Mouse (Mus musculus): ENCODE data around the gene Ankrd53. TPM values are rescaled to one million over a fixed set of nuclear protein-coding genes. Genes with fewer than 3 reads are reported as not detected.
"Not testable (repeated sequence)": the region's sequence is repeated elsewhere in the genome, so short reads cannot be mapped to it uniquely, and the experiment has no call there.

The Ankrd53 gene
- polyA plus RNA-seq, 1 experiment from 2014 or later: not detected

GRCm38 (mm10) chr6:83766982-83767381, 4.5 kb downstream of the Ankrd53 start:
- no peak for ATAC-seq (ENCODE audit: insufficient number of reproducible peaks, low FRiP score, low TSS enrichment, low read depth)
- H3K9ac ChIP-seq: no peak overlapping the region
- 91% methylated on average over 3 of the region's 3 CpGs for WGBS

GRCm38 (mm10) chr6:83768485-83768884, 6.0 kb downstream of the Ankrd53 start:
- H3K4me2 ChIP-seq (replicated peaks): no peak overlapping the region
- H3K27me3 ChIP-seq: peaks cover 10% of the 10 kb centered on the region
- H3K4me3 ChIP-seq (replicated peaks): no peak overlapping the region
- no peak for ATAC-seq (ENCODE audit: insufficient number of reproducible peaks, low FRiP score, low TSS enrichment, low read depth)
- WGBS: 81% methylated on average over 5 of the region's 5 CpGs
- peaks cover 56% of the 10 kb centered on the region for H3K36me3 ChIP-seq
- no peak overlapping the region for H3K9ac ChIP-seq
- no peaks in the 10 kb centered on the region for H3K9me3 ChIP-seq (replicated peaks)
- H3K27ac ChIP-seq (replicated peaks): no peak overlapping the region
- peaks cover 2% of the 10 kb centered on the region for H3K4me1 ChIP-seq

More at GRCm38 (mm10) chr6:83766982-83767381, 4.5 kb downstream of the Ankrd53 start:
- Histone ChIP-seq H3K36me3 (peaks cover 41% of the 10 kb centered on the region), H3K4me2 (replicated peaks) (no peak overlapping the region), H3K27me3 (peaks cover 25% of the 10 kb centered on the region), H3K4me1 (peaks cover 13% of the 10 kb centered on the region), H3K4me3 (replicated peaks) (no peak overlapping the region), H3K27ac (replicated peaks) (no peak overlapping the region), H3K9me3 (replicated peaks) (no peaks in the 10 kb centered on the region)

- no peaks in the 10 kb centered on the region for H3K9me3 ChIP-seq (replicated peaks)
- peak overlapping the region; percentile 76 for H3K4me2 ChIP-seq (replicated peaks)
- H3K4me3 ChIP-seq (replicated peaks): peak overlapping the region; percentile 94
- no peak overlapping the region for H3K27ac ChIP-seq (replicated peaks)
- H3K27me3 ChIP-seq: no peaks in the 10 kb centered on the region
- H3K4me1 ChIP-seq: peaks cover 22% of the 10 kb centered on the region
- no peak for ATAC-seq (ENCODE audit: insufficient number of reproducible peaks, low FRiP score, low TSS enrichment, low read depth)
- H3K36me3 ChIP-seq: peaks cover 39% of the 10 kb centered on the region
- WGBS: 42% methylated on average over 8 of the region's 9 CpGs
- H3K9ac ChIP-seq: no peak overlapping the region
Observed at GRCm38 (mm10) chr6:83774126-83774525, 11.7 kb downstream of the Ankrd53 start.

GRCm38 (mm10) chr6:83774781-83775563, 12.5 kb downstream of the Ankrd53 start:
- H3K27ac ChIP-seq (replicated peaks): peak overlapping the region; percentile 85
- H3K4me3 ChIP-seq (replicated peaks): peak overlapping the region; percentile 94
- peak overlapping the region; percentile 91 for H3K9ac ChIP-seq
- peaks cover 34% of the 10 kb centered on the region for H3K36me3 ChIP-seq
- peaks cover 22% of the 10 kb centered on the region for H3K4me1 ChIP-seq
- H3K27me3 ChIP-seq: no peaks in the 10 kb centered on the region
- no peak; the same call in 1 of the 2 replicates for ATAC-seq (ENCODE audit: insufficient number of reproducible peaks, low FRiP score, low TSS enrichment, low read depth)
- H3K4me2 ChIP-seq (replicated peaks): peak overlapping the region; percentile 76
- no peaks in the 10 kb centered on the region for H3K9me3 ChIP-seq (replicated peaks)
- under 1% methylated on average over 14 of the region's 14 CpGs for WGBS

GRCm38 (mm10) chr6:83775638-83776293, 13.3 kb downstream of the Ankrd53 start, which contains the start of gene Tex261:
Gene Tex261, minus strand, starts transcription at chr6:83775813.
- peak within 1 kb of the TSS; percentile 76 for H3K4me2 ChIP-seq (replicated peaks)
- peaks cover 27% of the 10 kb centered on the region for H3K36me3 ChIP-seq
- peak within 1 kb of the TSS; percentile 85 for H3K27ac ChIP-seq (replicated peaks)
- no peaks in the 10 kb centered on the region for H3K9me3 ChIP-seq (replicated peaks)
- H3K9ac ChIP-seq: peak within 1 kb of the TSS; percentile 91
- WGBS: under 1% methylated on average over 45 of the region's 45 CpGs
- no peaks in the 10 kb centered on the region for H3K27me3 ChIP-seq
- H3K4me3 ChIP-seq (replicated peaks): peak within 1 kb of the TSS; percentile 94
- ATAC-seq (ENCODE audit: insufficient number of reproducible peaks, low FRiP score, low TSS enrichment, low read depth): peak; percentile 96
- H3K4me1 ChIP-seq: peaks cover 22% of the 10 kb centered on the region

- Histone ChIP-seq H3K27ac (replicated peaks) (no peak overlapping the region), H3K4me2 (replicated peaks) (no peak overlapping the region), H3K4me3 (replicated peaks) (no peak overlapping the region), H3K9me3 (replicated peaks) (no peaks in the 10 kb centered on the region), H3K4me1 (peaks cover 22% of the 10 kb centered on the region), H3K9ac (no peak overlapping the region), H3K27me3 (no peaks in the 10 kb centered on the region), H3K36me3 (0 out of 2 replicates have a peak, but pooled peaks cover 2% of the 10 kb centered on the region)
- WGBS: 89% methylated on average over 7 of the region's 7 CpGs
- ATAC-seq (ENCODE audit: insufficient number of reproducible peaks, low FRiP score, low TSS enrichment, low read depth): no peak
Observed at GRCm38 (mm10) chr6:83778306-83778705, 15.9 kb downstream of the Ankrd53 start.

- Histone ChIP-seq H3K4me1 (peaks cover 15% of the 10 kb centered on the region), H3K4me3 (replicated peaks) (no peak overlapping the region), H3K4me2 (replicated peaks) (no peak overlapping the region), H3K9me3 (replicated peaks) (no peaks in the 10 kb centered on the region), H3K36me3 (no peaks in the 10 kb centered on the region), H3K9ac (no peak overlapping the region), H3K27ac (replicated peaks) (no peak overlapping the region), H3K27me3 (no peaks in the 10 kb centered on the region)
- 6% methylated on average over 5 of the region's 5 CpGs for WGBS
- ATAC-seq (ENCODE audit: insufficient number of reproducible peaks, low FRiP score, low TSS enrichment, low read depth): no peak
Observed at GRCm38 (mm10) chr6:83779026-83779425, 16.6 kb downstream of the Ankrd53 start.

- Histone ChIP-seq H3K4me3 (replicated peaks) (no peak overlapping the region), H3K9me3 (replicated peaks) (no peaks in the 10 kb centered on the region), H3K4me2 (replicated peaks) (no peak overlapping the region), H3K4me1 (no peaks in the 10 kb centered on the region), H3K27me3 (no peaks in the 10 kb centered on the region), H3K36me3 (no peaks in the 10 kb centered on the region), H3K9ac (no peak overlapping the region), H3K27ac (replicated peaks) (no peak overlapping the region)
- ATAC-seq (ENCODE audit: insufficient number of reproducible peaks, low FRiP score, low TSS enrichment, low read depth): no peak
- 68% methylated on average over 3 of the region's 3 CpGs for WGBS
Observed at GRCm38 (mm10) chr6:83786426-83786825, 24.0 kb downstream of the Ankrd53 start.

- no peak for ATAC-seq (ENCODE audit: insufficient number of reproducible peaks, low FRiP score, low TSS enrichment, low read depth)
Observed at GRCm38 (mm10) chr6:83788554-83788953, 26.1 kb downstream of the Ankrd53 start.

GRCm38 (mm10) chr6:83790533-83790932, 28.1 kb downstream of the Ankrd53 start:
- H3K4me2 ChIP-seq (replicated peaks); H3K4me3 ChIP-seq (replicated peaks); H3K9ac ChIP-seq; H3K36me3 ChIP-seq; H3K9me3 ChIP-seq (replicated peaks); ATAC-seq (ENCODE audit: insufficient number of reproducible peaks, low FRiP score, low TSS enrichment, low read depth); H3K27ac ChIP-seq (replicated peaks); H3K4me1 ChIP-seq; H3K27me3 ChIP-seq: not testable (repeated sequence)
- WGBS: 77% methylated on average over 5 of the region's 5 CpGs

More at GRCm38 (mm10) chr6:83788554-83788953, 26.1 kb downstream of the Ankrd53 start:
- no peak overlapping the region for H3K9ac ChIP-seq
- no peaks in the 10 kb centered on the region for H3K36me3 ChIP-seq
- H3K27ac ChIP-seq (replicated peaks): no peak overlapping the region
- no peak overlapping the region for H3K4me3 ChIP-seq (replicated peaks)
- no peaks in the 10 kb centered on the region for H3K27me3 ChIP-seq
- 65% methylated on average over 7 of the region's 7 CpGs for WGBS
- no peaks in the 10 kb centered on the region for H3K4me1 ChIP-seq
- H3K4me2 ChIP-seq (replicated peaks): no peak overlapping the region
- H3K9me3 ChIP-seq (replicated peaks): no peaks in the 10 kb centered on the region

GRCm38 (mm10) chr6:83791251-83791890, 28.9 kb downstream of the Ankrd53 start:
- Histone ChIP-seq H3K27ac (replicated peaks) (no peak overlapping the region), H3K36me3 (no peaks in the 10 kb centered on the region), H3K4me2 (replicated peaks) (no peak overlapping the region), H3K27me3 (no peaks in the 10 kb centered on the region), H3K9me3 (replicated peaks) (no peaks in the 10 kb centered on the region), H3K9ac (no peak overlapping the region), H3K4me1 (peaks cover 7% of the 10 kb centered on the region), H3K4me3 (replicated peaks) (no peak overlapping the region)
- WGBS: 64% methylated on average over 4 of the region's 4 CpGs
- no peak for ATAC-seq (ENCODE audit: insufficient number of reproducible peaks, low FRiP score, low TSS enrichment, low read depth)

All from embryonic facial prominence, embryonic 15.5 days (tissue).